Mouse (Mus musculus): ENCODE measurements at regions not wholly inside any gene's neighbourhood (a gene's known extent, or its start where the extent isn't known, plus 50 kb on each side); places are given as distances from the start of the nearest gene placed in this dataset.

DNA sequence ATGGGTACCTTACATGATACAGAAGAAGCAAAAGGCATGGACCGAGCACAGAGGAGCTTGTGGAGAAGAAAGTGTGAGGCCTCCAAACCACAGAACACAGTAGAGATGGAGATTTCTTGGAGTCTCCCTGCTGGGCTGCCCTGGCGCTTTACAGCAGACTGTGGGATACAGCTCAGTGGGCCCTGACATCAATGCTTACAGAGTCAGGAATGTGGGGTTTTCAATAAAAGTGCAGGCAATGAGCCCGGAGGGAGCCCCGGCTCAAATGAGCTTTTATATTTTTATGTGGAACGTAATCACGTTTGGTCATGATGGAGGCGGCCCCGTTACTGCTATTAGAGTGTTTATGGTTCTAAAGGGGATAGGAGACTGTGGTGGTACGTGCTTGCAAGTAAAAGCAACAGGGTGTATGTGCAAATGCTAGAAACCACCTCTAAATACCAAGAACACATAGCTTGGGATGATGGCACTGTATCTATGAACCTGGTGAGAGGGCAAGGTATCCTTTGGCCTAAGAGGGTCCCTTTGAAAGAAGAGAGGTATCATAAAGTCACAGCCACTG lies 308.1 kb upstream of the Dynlrb2 start:
- no peaks in the 10 kb centered on the region for H3K9me3 ChIP-seq (ENCODE audit: control insufficient read depth, low read length)
- H3K4me3 ChIP-seq (replicated peaks; ENCODE audit: low read length) = no peak overlapping the region
- no peak overlapping the region for H3K9ac ChIP-seq
- H3K4me2 ChIP-seq (replicated peaks) = no peak overlapping the region
- H3K27ac ChIP-seq = no peak overlapping the region
- DNase-seq (ENCODE audit: low spot score) (no peak), ATAC-seq (ENCODE audit: low FRiP score) (no peak)
- H3K36me3 ChIP-seq (replicated peaks; ENCODE audit: control insufficient read depth, insufficient read depth) = no peaks in the 10 kb centered on the region
- H3K4me1 ChIP-seq (replicated peaks; ENCODE audit: control insufficient read depth, insufficient read depth, low read length) = peaks cover 4% of the 10 kb centered on the region; the same call in 1 of the 2 replicates
- WGBS = 84% methylated on average over 9 of the region's 9 CpGs
- no peaks in the 10 kb centered on the region for H3K27me3 ChIP-seq (ENCODE audit: control insufficient read depth, insufficient read depth, low read length)

DNA sequence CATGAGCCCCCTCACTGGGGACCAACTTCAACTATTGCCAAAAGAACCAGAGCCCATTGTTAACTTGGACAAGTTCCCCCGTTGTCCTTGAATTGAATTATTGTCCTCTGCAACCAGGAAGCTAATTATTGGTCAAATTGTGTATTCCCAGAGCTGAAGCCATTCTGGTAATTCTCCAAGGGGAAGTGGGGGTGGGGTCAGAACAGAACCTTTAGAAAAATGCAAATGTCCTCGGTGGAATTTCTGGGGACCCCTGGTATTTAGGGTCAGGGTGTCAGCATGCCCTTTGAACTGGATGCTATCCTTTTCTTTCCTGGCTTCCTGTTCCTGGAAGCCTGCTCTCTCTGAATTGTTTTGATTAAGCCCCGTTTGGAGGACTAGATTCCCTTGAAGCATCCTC lies 312.7 kb upstream of the Dynlrb2 start:
- ATAC-seq (ENCODE audit: low FRiP score) = no peak
- 13% methylated on average over 3 of the region's 3 CpGs for WGBS
- no peak overlapping the region for H3K27ac ChIP-seq

DNA sequence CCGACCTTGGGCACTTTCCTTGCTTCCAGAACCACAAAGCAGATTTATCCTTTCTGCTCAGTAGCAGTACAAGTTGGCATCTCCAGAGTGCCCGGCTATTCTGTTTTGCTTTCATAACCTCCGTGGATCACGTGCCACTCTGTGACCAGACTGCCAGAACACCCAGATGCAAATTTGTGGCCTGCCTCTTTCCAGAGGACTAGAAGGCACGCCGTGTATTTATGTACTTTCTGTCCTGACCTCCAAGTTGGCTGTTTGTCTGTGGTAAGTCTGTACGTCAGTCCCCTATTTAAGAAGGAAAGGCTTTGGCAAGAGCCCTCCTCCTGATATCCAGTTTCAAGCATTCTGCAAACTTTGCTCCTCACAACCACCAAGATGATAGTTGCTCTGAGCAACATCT lies 319.6 kb upstream of the Dynlrb2 start:
- Histone ChIP-seq H3K9ac (no peak overlapping the region), H3K4me1 (replicated peaks; ENCODE audit: control insufficient read depth, insufficient read depth, low read length) (no peaks in the 10 kb centered on the region), H3K36me3 (replicated peaks; ENCODE audit: control insufficient read depth, insufficient read depth) (no peaks in the 10 kb centered on the region), H3K27ac (no peak overlapping the region), H3K4me2 (replicated peaks) (no peak overlapping the region), H3K9me3 (ENCODE audit: control insufficient read depth, low read length) (no peaks in the 10 kb centered on the region), H3K27me3 (ENCODE audit: control insufficient read depth, insufficient read depth, low read length) (no peaks in the 10 kb centered on the region), H3K4me3 (replicated peaks; ENCODE audit: low read length) (no peak overlapping the region)
- no peak for ATAC-seq (ENCODE audit: low FRiP score)
- 91% methylated on average over 7 of the region's 7 CpGs for WGBS
- no peak for DNase-seq (ENCODE audit: low spot score)

More for the DNA sequence above, 312.7 kb upstream of the Dynlrb2 start:
- peaks cover 4% of the 10 kb centered on the region; the same call in 1 of the 2 replicates for H3K4me1 ChIP-seq (replicated peaks; ENCODE audit: control insufficient read depth, insufficient read depth, low read length)
- H3K9ac ChIP-seq = no peak overlapping the region
- no peak overlapping the region for H3K4me2 ChIP-seq (replicated peaks)
- DNase-seq (ENCODE audit: low spot score) = no peak
- H3K9me3 ChIP-seq (ENCODE audit: control insufficient read depth, low read length) = no peaks in the 10 kb centered on the region
- no peaks in the 10 kb centered on the region for H3K27me3 ChIP-seq (ENCODE audit: control insufficient read depth, insufficient read depth, low read length)
- no peak overlapping the region for H3K4me3 ChIP-seq (replicated peaks; ENCODE audit: low read length)
- H3K36me3 ChIP-seq (replicated peaks; ENCODE audit: control insufficient read depth, insufficient read depth) = no peaks in the 10 kb centered on the region

DNA sequence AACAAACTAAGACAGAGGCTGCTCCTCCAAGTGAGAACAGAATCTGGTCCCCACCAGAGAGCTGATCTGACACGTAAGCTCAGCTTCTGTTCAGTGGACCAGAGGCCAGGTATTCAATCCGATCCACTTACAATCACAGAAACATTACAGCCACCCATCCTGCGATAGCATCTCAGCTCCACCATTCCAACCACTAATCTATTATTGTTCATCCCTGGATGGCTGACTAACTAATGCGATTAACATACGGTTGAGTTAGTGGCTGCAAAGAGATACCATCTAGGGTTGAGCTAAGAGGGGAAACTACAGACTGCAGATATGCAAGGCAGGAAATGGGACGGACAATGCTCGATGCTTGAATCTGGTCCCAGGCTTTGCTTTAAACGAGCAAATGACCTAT lies 320.5 kb upstream of the Dynlrb2 start:
- H3K27ac ChIP-seq = no peak overlapping the region
- no peaks in the 10 kb centered on the region for H3K9me3 ChIP-seq (ENCODE audit: control insufficient read depth, low read length)
- no peaks in the 10 kb centered on the region for H3K4me1 ChIP-seq (replicated peaks; ENCODE audit: control insufficient read depth, insufficient read depth, low read length)
- ATAC-seq (ENCODE audit: low FRiP score) (no peak), DNase-seq (ENCODE audit: low spot score) (no peak)
- no peak overlapping the region for H3K9ac ChIP-seq
- H3K4me2 ChIP-seq (replicated peaks) = no peak overlapping the region
- H3K27me3 ChIP-seq (ENCODE audit: control insufficient read depth, insufficient read depth, low read length) = no peaks in the 10 kb centered on the region
- no peaks in the 10 kb centered on the region for H3K36me3 ChIP-seq (replicated peaks; ENCODE audit: control insufficient read depth, insufficient read depth)
- 82% methylated on average over 8 of the region's 8 CpGs for WGBS
- H3K4me3 ChIP-seq (replicated peaks; ENCODE audit: low read length) = no peak overlapping the region

DNA sequence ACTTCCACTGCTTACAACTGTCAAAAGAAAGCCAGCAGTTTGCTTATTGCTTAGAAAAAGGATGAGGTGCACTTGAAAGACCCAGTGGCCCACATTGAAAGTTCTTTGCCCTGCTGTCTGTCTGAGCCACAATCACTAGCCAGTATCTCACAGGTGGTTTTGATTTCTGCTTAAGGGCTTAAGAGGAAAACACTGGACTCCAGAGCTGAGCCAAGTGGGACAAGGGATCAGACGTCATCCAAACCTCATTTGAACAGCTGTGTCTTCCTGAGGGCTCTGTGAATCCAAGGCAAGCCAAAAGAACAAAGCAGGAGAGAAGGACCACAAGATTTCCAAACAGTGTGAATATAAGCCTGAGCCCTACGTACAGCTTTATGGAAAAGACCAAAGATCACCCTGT lies 326.8 kb upstream of the Dynlrb2 start:
- 85% methylated on average over 2 of the region's 2 CpGs for WGBS
- H3K27ac ChIP-seq = no peak overlapping the region
- DNase-seq (ENCODE audit: low spot score) (no peak), ATAC-seq (ENCODE audit: low FRiP score) (no peak)
- no peak overlapping the region for H3K4me3 ChIP-seq (replicated peaks; ENCODE audit: low read length)
- no peak overlapping the region for H3K4me2 ChIP-seq (replicated peaks)
- no peak overlapping the region for H3K9ac ChIP-seq
- H3K4me1 ChIP-seq (replicated peaks; ENCODE audit: control insufficient read depth, insufficient read depth, low read length) = no peaks in the 10 kb centered on the region
- H3K9me3 ChIP-seq (ENCODE audit: control insufficient read depth, low read length) = no peaks in the 10 kb centered on the region
- no peaks in the 10 kb centered on the region for H3K36me3 ChIP-seq (replicated peaks; ENCODE audit: control insufficient read depth, insufficient read depth)
- H3K27me3 ChIP-seq (ENCODE audit: control insufficient read depth, insufficient read depth, low read length) = no peaks in the 10 kb centered on the region

DNA sequence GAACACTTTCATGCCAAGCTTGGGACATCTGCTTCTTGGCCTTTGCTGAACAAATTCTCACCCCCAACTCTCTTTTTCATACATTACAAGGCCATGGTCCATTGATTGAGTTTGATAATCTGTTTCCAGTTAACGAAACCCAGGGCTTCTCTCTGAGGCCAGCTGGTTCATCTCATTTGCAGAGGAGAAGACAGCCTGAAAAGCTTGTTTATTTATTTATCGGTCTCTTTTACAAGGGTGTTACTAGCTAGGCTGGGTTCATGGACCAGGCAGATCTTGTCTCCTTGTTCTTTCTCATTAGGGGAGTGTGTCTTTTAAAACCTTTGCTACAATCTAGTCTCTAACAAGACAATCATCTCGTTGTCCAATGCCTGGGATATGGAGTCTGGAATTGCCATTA lies 329.9 kb upstream of the Dynlrb2 start:
- no peak overlapping the region for H3K9ac ChIP-seq
- no peaks in the 10 kb centered on the region for H3K36me3 ChIP-seq (replicated peaks; ENCODE audit: control insufficient read depth, insufficient read depth)
- no peaks in the 10 kb centered on the region for H3K9me3 ChIP-seq (ENCODE audit: control insufficient read depth, low read length)
- no peak for ATAC-seq (ENCODE audit: low FRiP score)
- WGBS = 67% methylated on average over 3 of the region's 3 CpGs
- H3K4me3 ChIP-seq (replicated peaks; ENCODE audit: low read length) = no peak overlapping the region
- no peak overlapping the region for H3K4me2 ChIP-seq (replicated peaks)
- DNase-seq (ENCODE audit: low spot score) = no peak
- no peak overlapping the region for H3K27ac ChIP-seq
- H3K4me1 ChIP-seq (replicated peaks; ENCODE audit: control insufficient read depth, insufficient read depth, low read length) = no peaks in the 10 kb centered on the region
- no peaks in the 10 kb centered on the region for H3K27me3 ChIP-seq (ENCODE audit: control insufficient read depth, insufficient read depth, low read length)

DNA sequence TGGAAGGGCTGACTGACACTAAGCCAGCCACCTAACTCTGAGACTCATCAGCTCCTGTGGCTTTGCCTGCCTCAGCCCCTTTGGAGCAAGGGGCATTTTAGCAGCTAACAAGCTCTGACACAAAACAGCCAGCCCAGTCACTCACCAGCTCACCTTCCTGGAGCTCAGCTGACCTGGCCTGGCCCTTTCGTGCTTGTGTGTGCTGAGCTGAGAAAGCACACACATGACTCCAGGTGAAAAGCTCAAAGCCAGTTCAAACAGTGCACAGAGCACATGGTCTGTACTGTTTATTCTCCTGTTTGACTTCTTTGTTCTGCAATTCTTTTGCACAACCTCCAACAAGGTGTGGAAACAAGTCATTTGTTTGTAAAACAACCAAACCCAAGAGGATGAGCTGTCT lies 330.8 kb upstream of the Dynlrb2 start:
- no peaks in the 10 kb centered on the region for H3K36me3 ChIP-seq (replicated peaks; ENCODE audit: control insufficient read depth, insufficient read depth)
- H3K4me3 ChIP-seq (replicated peaks; ENCODE audit: low read length) = no peak overlapping the region
- H3K9me3 ChIP-seq (ENCODE audit: control insufficient read depth, low read length) = no peaks in the 10 kb centered on the region
- no peaks in the 10 kb centered on the region for H3K4me1 ChIP-seq (replicated peaks; ENCODE audit: control insufficient read depth, insufficient read depth, low read length)
- no peak overlapping the region for H3K9ac ChIP-seq
- H3K27me3 ChIP-seq (ENCODE audit: control insufficient read depth, insufficient read depth, low read length) = no peaks in the 10 kb centered on the region
- WGBS = 84% methylated on average over 1 of the region's 1 CpGs
- H3K4me2 ChIP-seq (replicated peaks) = no peak overlapping the region
- DNase-seq (ENCODE audit: low spot score) = no peak
- ATAC-seq (ENCODE audit: low FRiP score) = no peak
- H3K27ac ChIP-seq = no peak overlapping the region

DNA sequence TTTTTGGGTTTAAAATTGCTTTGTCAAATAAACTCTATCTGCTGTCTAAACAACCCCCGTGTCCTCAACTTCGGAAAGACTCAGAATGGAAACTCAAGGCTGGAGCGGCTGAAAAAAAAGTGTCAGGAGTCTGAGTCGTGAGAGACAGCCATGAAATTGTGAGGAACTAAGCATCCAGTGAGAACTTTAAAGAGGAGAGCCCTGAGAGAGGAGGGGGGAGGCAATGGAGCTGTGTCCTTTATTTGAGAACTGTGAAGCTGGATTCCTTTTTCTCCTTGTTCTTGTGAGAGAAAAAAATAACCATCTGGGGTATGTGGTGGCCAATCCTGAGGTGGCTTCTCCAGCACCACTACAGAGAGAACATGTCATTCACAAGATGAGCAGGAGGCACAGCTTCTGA lies 336.9 kb upstream of the Dynlrb2 start:
- Histone ChIP-seq H3K36me3 (replicated peaks; ENCODE audit: control insufficient read depth, insufficient read depth) (no peaks in the 10 kb centered on the region), H3K4me1 (replicated peaks; ENCODE audit: control insufficient read depth, insufficient read depth, low read length) (peaks cover 9% of the 10 kb centered on the region; the same call in 1 of the 2 replicates), H3K4me3 (replicated peaks; ENCODE audit: low read length) (no peak overlapping the region), H3K27ac (no peak overlapping the region), H3K9ac (no peak overlapping the region), H3K27me3 (ENCODE audit: control insufficient read depth, insufficient read depth, low read length) (no peaks in the 10 kb centered on the region), H3K9me3 (ENCODE audit: control insufficient read depth, low read length) (no peaks in the 10 kb centered on the region), H3K4me2 (replicated peaks) (no peak overlapping the region)
- no peak for DNase-seq (ENCODE audit: low spot score)
- no peak for ATAC-seq (ENCODE audit: low FRiP score)
- WGBS = 30% methylated on average over 4 of the region's 4 CpGs

DNA sequence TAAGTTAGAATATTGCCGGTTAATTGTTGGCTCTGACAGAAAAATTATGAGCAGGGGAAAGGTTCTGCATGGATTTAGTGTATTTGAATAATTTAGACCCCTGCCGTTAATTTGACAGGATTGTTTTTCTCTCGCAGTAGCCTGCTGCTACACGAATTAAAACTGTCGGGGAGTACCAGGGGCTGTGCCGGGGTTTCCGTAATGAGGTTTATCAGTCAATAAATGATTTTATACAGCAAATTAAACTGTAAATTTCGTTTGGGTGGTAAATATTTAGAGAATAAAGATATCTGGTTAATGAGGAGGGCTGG lies 339.8 kb upstream of the Dynlrb2 start:
- DNase-seq (ENCODE audit: low spot score) (no peak), ATAC-seq (ENCODE audit: low FRiP score) (no peak)
- Histone ChIP-seq H3K27me3 (ENCODE audit: control insufficient read depth, insufficient read depth, low read length) (no peaks in the 10 kb centered on the region), H3K9me3 (ENCODE audit: control insufficient read depth, low read length) (no peaks in the 10 kb centered on the region), H3K9ac (no peak overlapping the region), H3K36me3 (replicated peaks; ENCODE audit: control insufficient read depth, insufficient read depth) (no peaks in the 10 kb centered on the region), H3K4me1 (replicated peaks; ENCODE audit: control insufficient read depth, insufficient read depth, low read length) (peaks cover 9% of the 10 kb centered on the region; the same call in 1 of the 2 replicates), H3K27ac (0 out of 2 replicates have a peak overlapping the region, but pooled peaks have one; percentile 57), H3K4me2 (replicated peaks) (0 out of 2 replicates have a peak overlapping the region, but pooled peaks have one; percentile 21), H3K4me3 (replicated peaks; ENCODE audit: low read length) (no peak overlapping the region)
- WGBS = 13% methylated on average over 8 of the region's 8 CpGs

Data from hindbrain, embryonic 14.5 days (tissue).